Mouse (Mus musculus): Measurements from ENCODE around the gene Actc1. TPM values are rescaled to one million over a fixed set of nuclear protein-coding genes. Genes with fewer than 3 reads are reported as not detected.

Actc1 gene
- over 10,000 TPM; 16,623 to 16,697 TPM for total RNA-seq (2021)

DNA sequence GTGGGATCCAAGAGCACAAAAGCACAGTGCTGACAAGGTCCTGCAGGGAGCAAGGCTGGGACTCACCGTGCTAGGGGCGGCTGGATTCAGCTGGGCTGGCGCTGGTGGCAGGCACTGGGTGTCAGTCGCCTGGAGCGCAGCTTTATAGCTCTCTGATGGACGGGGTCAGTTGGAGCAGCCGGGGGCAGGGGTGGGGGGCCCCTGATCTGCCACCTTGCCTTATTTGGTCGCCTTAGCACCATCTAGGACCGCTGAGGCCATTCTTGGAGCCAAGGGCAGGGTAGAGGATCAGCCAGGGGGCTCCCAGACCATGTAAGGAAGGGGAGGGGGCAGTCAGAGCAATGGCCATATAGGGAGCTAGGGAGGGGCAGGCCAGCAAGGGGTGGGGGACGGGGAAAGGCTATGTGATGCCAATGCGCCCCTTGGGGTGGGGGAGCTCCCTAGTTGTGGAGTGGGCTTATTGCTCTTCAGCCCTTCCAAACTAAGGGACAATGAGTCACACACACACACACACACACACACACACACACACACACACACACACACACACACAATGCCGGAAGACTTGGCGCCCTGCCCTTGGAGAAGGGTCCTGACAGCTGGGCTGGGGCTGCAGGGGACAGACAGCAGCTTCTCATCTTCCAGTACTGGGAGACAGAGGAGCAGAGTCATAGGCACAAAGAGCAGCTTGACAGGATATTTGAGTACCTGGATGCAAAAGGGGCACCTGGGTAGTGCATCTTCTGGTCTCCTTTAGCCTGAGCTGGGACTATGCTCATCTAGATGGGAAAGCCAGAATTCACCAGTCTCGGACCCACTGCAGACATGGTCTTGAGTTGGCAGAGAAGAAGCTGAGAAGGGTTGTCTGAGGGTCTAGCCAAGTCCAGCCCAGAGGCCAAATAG is at the start of gene Actc1:
Actc1 (minus strand) TSS at position 853 of the 903 bp plus-strand sequence.
- intact Hi-C loops (cut with DNase I), result no loop called here
- peak; percentile 87 for DNase-seq

DNA sequence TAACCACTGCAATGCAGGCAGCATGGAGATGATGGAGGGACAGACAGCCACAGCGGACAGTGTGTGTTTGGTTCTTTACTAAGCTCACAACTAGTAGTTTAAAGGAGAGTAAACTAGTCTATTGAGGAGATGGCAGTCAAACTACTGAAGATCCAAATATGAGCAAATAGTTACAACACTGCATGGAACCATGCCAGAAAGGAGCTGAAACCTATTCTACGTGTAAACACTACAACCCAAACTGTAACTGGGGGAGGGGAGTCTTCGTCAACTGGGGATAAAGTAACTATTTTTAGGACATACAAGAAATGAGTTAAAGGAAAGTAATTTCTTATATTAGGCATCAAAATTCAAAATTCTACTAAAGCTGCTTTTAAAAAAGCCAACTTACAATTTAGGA is 49.1 kb upstream of the Actc1 start:
- intact Hi-C loops (cut with DNase I), result no loop called here
- no peak for DNase-seq

DNA sequence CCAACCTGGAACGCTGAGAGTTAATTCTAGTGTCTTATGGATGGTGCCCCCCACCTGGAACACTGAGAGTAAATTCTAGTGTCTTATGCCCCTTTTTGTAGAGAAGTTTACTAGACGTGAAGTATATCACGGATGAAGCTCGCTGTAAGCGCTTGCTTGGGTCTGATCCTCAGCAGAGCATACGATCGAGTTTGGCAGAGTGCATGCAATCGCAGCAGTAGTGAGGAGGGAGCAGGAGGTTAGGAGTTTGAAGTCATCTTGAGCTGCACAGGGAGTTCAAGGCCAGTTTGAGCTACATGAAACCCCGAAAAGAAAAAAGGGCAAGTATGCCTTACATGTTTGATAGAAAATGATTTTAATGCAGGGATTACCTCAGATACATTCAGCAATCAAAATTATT is 47.5 kb upstream of the Actc1 start:
- DNase-seq, result no peak
- intact Hi-C loops (cut with DNase I), result no loop called here

DNA sequence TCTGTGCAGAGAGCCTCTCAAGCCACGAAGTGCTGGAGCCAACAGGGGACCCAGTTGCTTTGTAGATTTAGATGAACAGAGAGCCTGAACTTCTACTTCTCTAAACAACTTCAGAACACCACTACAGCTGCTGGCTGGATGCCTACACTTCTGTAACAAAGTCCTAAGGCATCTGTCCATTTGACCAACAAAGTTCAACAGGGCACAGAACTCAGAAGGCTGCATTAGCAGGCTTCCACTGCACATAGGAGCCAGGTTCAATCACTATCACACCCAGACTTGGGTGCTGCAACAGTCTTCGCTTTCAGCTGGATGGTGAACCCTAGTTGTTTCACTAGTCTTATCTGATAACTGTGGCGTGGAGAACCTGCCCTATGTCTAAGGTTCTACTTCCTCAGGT is 46.5 kb upstream of the Actc1 start:
- no peak for DNase-seq
- intact Hi-C loops (cut with DNase I), result no loop called here

DNA sequence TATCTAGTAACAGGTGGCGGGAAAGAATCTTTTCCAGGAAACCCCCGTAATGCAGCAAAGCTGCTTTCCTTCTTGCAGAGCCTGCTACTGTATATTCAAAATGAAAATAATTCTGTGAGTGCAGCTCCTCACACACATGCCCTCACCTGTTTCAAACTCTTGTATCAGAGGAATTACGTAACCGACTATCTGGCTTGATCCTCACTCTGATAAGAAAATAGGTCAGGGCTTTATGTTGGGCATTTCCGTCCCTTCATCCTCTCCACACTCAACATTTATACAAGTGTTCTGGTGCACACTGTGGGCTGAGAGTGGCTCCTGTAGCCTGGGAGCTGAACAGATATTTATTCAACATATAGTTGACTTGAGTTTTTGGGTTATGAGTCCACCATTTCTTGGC is 45.8 kb upstream of the Actc1 start:
- intact Hi-C loops (cut with DNase I), result no loop called here

DNA sequence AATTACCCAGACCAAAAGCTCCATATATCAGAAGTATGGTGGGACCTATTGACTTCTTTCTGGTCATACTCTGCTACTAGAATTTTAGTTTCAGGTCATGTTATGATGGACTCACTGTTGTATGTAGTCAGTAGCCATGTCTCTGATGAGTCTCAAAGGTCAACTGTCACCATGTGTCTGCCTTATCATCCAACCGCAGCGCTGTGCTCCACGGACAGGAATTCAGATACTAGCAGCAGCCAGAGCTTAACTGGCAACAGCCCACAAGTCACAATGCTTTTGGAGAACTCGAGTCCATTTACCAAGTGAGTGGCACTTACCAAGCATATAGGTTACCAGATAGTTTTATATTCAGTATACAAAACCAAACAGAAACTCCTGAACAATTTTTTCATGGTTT is 44.3 kb upstream of the Actc1 start:
- intact Hi-C loops (cut with DNase I), result no loop called here

More for the DNA sequence above, 45.8 kb upstream of the Actc1 start:
- DNase-seq, result no peak

DNA sequence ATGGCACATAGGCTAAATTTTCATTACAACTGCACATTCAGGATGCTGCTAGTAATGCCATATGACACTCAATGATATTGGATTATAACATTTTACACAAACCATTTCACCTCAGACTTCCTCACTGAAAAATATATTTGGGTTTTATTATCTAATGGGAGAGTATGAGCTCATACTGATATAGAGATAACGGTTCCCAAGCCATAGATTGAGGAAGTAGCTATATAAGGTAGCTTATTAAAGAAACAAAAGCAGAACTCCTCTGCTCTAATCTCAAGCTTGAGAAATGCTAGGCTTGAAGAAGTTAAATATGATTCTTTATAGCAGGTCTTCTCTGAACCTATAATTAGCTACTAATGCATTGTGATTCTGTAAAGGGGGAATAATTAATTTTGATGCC is 43.2 kb upstream of the Actc1 start:
- intact Hi-C loops (cut with DNase I), result no loop called here

More for the DNA sequence above, 44.3 kb upstream of the Actc1 start:
- peak in 1 of 2 experiments; percentile 41 for DNase-seq

DNA sequence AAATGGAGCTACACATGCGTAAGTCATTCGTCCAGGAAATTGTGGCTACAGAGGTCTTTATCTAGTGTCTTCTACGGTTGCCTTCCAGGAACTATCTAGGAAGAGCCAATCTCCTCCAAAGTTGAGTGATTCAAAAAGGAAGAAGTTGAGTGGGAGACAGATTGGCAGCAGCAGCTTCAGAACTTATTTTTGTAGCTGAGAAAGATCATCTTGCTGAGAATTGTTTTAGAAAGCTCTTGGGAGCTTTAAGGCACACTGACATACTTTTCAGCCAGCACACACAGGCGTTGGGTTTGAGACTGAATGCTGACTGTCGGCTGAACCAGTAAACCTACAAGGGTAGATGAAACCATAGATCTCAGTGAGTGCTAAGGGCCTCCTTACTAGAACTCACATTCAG is 42.0 kb upstream of the Actc1 start:
- intact Hi-C loops (cut with DNase I), result no loop called here

More for the DNA sequence above, 43.2 kb upstream of the Actc1 start:
- no peak for DNase-seq

DNA sequence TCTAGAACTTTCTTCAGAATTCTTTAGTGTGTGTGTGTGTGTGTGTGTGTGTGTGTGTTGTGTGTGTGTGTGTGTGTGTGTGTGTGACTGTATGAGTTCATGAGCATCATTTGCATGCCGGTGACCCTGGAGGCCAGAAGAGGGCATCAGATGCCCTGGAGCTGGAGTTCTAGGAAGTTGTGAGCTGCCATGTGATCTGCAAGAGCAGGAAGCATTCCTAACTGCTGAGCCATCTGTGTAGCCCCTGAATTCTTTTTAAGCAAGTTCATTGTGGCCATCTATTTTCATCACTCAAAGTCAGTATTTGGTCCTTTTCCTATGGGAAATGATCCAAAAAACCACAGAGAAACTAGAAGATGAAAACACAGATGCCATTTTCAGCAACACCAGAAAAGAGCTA is 41.3 kb upstream of the Actc1 start:
- intact Hi-C loops (cut with DNase I), result no loop called here
- no peak for DNase-seq

More for the DNA sequence above, 42.0 kb upstream of the Actc1 start:
- DNase-seq, result no peak

DNA sequence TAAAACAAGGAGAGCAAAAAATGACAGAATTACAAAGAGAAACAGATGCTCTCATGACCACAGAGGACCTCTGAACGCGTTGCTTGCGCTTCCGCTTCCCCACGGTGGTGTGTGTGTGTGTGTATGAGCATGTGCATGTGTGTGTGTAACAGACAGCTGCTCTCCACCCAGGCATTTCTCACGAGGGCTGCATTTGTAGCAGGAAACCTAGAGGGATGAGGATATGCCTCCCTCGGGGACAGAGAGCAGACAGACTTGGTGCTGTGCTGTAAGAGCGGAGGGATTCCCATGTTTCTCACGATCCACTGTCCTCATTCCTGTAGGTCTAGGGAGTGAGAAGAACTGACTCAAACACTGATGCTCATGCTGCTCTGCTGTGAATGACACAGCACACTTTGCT is 40.2 kb upstream of the Actc1 start:
- no peak for DNase-seq
- intact Hi-C loops (cut with DNase I), result no loop called here

DNA sequence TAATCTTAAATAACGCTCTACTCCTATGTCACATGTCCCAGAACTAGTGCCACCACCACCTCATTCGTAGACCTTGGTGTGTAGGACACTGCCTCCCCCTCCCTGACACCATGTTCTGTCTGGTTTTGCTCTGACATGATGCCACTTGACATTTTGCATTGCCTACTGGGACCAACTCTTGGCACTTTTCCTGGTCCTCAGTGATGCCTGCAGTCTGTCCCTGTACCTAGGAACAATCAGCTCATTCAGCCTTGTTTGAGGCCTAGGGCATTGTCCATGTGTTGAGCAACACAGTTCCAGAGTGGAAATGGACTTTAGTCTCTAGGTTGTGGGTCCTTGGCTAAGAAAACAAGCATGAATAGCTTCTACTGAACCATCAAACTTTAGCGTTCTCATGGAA is 36.5 kb upstream of the Actc1 start:
- DNase-seq, result no peak
- intact Hi-C loops (cut with DNase I), result no loop called here

DNA sequence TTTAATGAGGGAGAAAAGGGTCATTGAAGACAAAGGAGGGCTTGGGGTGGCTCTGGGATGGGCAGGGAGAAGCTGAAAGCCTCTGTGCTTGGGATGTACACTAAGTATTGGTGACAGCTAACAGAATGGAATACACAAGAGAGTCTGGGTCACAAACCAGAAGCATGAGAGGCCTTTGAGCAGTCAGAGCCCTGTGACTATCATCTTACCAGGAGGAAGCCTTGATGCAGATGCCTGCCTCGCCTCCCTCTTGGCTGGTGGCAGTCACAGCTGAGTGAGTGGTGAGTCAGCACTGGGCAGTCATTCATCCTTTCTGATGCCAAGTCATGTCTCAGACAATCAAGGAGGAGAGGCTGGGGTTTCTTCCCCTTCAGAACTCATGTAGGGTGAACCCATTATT is 33.9 kb upstream of the Actc1 start:
- DNase-seq, result no peak
- intact Hi-C loops (cut with DNase I), result no loop called here

DNA sequence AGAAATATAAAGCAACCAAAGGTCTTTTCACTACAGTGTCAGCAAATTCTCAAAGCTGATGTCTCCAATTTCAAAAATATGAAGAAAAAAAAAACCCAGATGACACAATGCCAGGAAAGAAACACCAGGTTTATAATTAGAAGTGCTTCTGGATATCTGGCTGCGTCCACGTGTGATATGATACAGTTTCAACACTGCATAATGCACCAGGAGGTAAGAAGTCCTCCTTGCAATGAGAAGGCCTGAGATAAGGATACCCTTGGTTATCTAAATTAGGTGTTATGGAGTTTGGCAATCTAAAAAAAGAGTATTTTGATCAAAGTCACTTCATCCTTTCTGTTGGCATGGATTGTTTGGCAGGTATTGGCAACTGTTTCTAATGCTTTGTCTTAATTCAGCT is 18.5 kb upstream of the Actc1 start:
- intact Hi-C loops (cut with DNase I), result loop anchor here (5.0 kb wide), 1 partner anchor 55 kb away; no protein-coding TSS in a partner anchor

DNA sequence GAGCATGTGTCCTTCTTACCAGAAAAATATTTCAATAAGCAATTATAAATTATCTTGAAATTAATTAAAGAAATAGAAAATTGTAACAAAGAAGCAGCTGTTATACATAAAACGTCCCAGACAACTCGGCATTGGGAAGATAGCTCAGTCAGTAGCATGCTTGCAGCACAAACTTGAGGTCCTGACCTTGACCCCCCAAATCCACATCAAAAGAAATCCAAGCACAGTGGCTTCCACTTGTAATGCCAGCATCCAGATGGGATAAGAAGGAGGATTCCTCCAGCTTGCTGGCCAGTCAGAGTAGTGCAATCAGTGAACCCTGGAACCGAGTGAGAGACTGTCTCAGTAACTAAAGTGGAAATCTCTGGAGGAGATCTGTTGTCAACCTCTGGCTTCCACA is 12.9 kb upstream of the Actc1 start:
- intact Hi-C loops (cut with DNase I), result no loop called here
- no peak for DNase-seq

More for the DNA sequence above, 18.5 kb upstream of the Actc1 start:
- DNase-seq, result peak in 1 of 2 experiments; percentile 59

DNA sequence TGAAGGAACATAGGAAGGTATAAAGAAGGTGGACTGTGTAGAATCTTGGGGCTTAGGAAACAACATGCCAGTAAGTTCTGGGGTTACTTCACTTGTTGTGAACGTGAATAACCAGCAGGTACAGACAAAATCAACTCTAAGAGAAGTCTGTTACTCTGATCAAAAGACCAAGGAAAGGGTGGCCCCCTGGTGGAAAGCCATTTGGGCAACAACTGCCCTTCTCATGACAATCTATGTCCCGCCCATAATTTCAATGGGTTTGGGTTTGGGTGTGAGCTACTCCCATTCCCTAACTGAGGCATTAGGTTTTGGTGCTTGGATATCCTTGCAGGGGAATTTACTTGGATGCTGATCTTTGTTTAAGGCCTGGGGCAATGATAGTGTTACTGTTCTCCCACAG is 10.7 kb upstream of the Actc1 start:
- intact Hi-C loops (cut with DNase I), result no loop called here
- no peak for DNase-seq

DNA sequence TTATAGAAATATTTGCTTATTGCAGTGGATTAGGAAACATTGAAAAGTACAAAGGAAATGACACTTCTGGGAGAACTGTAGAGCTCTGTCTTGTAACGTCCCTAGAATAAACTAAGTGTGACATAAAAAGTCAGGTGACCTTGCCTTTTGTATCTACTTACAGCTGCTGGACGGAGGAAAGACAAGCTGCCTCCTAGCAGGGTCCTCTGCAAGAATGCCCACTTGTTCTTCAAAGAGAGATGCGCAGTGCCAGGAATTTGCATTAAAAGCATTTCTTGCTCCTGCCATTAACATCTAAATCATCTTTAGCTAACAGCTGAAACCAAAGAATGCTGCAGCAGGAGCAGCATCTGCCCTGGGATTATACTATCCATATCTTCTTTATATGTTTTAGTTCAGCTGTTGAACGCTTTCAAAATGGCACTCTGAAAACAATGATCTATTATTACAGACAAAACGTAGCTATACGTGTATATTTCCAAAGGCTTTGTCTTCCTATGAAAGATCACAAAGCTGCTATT is 6.8 kb upstream of the Actc1 start:
- DNase-seq, result no peak
- intact Hi-C loops (cut with DNase I), result no loop called here

DNA sequence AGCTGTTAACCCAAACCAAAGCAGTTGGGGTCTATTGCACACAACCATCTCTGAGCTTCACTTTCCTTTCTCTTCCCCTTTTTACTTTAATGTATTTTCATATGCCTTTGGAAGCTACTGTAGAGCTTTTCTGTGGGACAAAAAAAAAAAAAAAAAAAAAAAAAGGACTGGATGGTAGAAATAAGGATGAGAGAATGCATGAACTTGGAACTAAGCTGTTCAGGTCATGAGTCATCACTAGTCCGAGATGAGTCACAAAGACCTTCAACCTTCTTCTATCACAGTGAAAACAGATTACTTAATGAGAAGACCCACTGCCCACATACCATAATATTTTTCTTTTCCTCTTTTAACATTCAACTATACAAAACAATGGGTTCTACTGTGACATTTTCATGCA is 6.3 kb upstream of the Actc1 start:
- intact Hi-C loops (cut with DNase I), result no loop called here

DNA sequence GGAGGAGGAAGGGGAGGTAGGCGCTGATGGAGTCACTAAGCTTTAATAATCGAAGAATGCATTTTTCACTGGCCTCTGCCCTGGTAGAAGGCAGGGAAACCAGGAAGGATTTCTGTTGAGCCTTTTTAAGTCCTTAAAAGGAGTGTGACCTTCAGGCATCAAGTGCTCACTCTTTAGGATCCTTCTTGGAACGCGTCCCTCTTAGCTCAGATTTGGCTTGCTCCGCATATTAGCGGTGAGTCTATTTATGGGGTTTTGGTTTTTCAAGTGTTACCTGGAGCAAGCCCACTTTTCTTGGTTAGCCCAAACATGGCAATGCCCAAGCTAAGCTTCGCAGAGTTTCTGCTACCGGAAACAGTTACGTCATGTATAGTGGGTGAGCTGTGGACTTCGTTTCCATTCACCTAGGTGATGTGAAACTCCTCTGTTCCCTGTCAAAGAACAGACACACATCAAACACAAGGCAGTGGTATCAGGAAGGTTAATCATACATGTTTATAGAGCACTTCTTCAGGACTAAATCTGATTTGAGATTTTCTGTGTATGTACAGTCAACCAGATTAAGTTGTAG is 5.0 kb upstream of the Actc1 start:
- intact Hi-C loops (cut with DNase I), result no loop called here
- DNase-seq, result peak; percentile 69 to 78

More for the DNA sequence above, 6.3 kb upstream of the Actc1 start:
- DNase-seq, result no peak

DNA sequence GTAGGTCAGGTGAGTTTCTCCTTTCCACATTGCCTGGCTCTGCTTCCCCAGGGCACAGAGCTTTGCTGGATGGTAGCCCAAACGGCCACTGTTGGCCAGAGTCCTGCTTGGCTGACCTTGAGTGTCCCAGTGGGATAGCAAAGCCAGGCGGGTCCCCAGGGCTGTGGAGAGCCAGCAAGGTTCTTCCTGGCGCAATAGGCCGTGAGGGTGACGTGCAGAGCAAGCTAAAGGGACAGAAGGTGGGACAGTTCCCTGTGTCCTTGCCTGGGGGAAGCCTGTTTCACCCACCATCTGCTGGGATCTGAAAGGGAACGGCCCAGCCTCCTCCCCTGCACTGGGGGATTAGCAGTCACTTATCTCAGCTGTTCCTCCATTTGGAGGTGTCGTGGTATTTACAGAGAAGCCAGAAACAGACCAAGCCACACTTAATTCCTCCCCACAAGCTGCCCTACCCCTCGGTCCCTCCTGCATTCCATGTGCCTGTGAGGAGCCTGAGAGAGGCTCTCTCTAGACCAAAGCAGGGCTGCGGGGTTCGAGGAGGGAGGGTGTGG is 4.0 kb upstream of the Actc1 start:
- intact Hi-C loops (cut with DNase I), result loop anchor here (1.0 kb wide), 1 partner anchor 73 kb away; no protein-coding TSS in a partner anchor
- DNase-seq, result peak; percentile 94 to 95

DNA sequence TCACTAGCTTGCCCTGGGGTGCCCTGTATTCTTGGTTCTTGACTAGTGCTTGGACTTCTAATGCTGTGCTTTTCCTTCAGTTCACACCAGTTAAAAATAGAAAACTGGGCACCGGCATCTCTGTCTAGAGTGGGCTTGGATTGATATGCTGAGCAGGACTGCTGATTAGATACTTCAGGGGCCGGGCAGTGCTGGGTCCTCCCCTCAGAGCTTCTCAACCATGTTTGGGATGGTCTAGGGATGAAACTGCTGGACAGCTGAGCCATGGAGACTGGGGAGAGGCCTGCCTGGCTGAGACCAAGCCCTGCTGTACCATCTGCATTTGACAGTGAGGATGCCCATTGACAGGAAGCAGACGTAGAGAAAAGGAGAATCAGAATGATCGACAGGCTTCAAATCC is 781 bp upstream of the Actc1 start:
- peak; percentile 70 to 83 for DNase-seq
- intact Hi-C loops (cut with DNase I), result no loop called here

DNA sequence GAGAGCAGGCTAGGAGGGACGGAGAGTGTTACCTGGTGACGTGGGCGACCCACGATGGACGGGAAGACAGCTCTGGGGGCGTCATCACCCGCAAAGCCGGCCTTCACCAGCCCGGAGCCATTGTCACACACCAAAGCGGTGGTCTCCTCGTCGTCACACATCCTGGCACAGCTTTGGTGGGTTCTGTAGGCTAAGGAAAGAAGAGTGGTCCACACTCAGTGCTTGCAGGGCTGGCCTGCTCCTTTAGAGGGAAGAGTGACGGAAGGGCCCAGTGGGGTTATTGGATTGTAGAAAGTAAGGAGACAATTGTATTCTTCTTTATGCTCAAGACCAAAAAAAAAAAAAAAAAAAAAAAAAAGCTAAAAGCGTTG is 1.5 kb downstream of the Actc1 start:
- no peak for DNase-seq
- intact Hi-C loops (cut with DNase I), result no loop called here
